10 mouse cellular contexts compared by ENCODE assay signal in the genomic region with DNA sequence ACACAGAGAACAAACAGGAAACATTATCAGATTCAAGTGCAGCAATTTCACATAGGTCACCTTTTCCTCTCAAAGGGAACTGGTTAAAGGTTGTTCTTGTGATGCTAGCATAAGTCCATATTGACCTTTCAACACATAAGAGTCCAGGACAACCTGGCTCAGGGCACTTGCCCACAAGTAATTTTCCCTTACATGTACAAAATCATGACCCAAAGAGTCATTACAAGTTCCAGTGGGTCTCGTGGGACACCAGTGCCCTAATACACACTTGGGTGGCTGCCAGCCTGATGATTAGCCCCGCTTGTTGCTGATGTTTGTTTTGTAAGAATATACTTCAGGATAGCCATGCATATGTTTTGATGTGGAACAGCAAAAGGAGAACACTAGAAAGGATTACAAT.
DNase-seq lines count a peak whose midpoint lies in the region; ATAC-seq and TF ChIP-seq lines count a peak whose summit lies in the region.
"Had no signal": no experiment of that assay in that cellular context is flagged by ENCODE, and none has a peak within 500 bp of the region (broad histone marks: within the 10 kb centered on the region; RNA-seq: fewer than 3 reads in every experiment).

No protein-coding gene starts in this region.

- no peak overlapping the region for H3K9ac ChIP-seq in intestine, postnatal 0 days (ENCODE audit: low read depth, low read length)
- H3K9ac ChIP-seq in intestine, embryonic 15.5 days, result no peak overlapping the region
- no peak overlapping the region for H3K9ac ChIP-seq in kidney, postnatal 0 days (ENCODE audit: low read depth, low read length)
- H3K9ac ChIP-seq in hindbrain, embryonic 12.5 days, result no peak overlapping the region
- H3K9ac ChIP-seq: embryonic facial prominence, embryonic 15.5 days; limb, embryonic 15.5 days had no signal

- TF ChIP-seq CTCF in intestine, postnatal 0 days (IDR thresholded peaks at IDR 0.05; ENCODE audit: low read depth), result no peak
- no peak for TF ChIP-seq CTCF in kidney, postnatal 0 days (IDR thresholded peaks at IDR 0.05; ENCODE audit: low read depth)

- H3K27ac ChIP-seq in intestine, postnatal 0 days (ENCODE audit: low read depth, low read length), result no peak overlapping the region
- no peak overlapping the region for H3K27ac ChIP-seq in intestine, embryonic 15.5 days
- H3K27ac ChIP-seq in kidney, postnatal 0 days, result no peak overlapping the region; the same call in 1 of the 2 replicates
- no peak overlapping the region for H3K27ac ChIP-seq in hindbrain, embryonic 12.5 days
- H3K27ac ChIP-seq: embryonic facial prominence, embryonic 15.5 days; limb, embryonic 15.5 days had no signal

- WGBS in intestine, postnatal 0 days, result 31% methylated on average over 2 of the region's 2 CpGs
- WGBS in intestine, embryonic 15.5 days, result 57% methylated on average over 2 of the region's 2 CpGs
- WGBS in kidney, postnatal 0 days, result 20% methylated on average over 2 of the region's 2 CpGs
- 66% methylated on average over 2 of the region's 2 CpGs for WGBS in hindbrain, embryonic 12.5 days

- H3K36me3 ChIP-seq in intestine, postnatal 0 days (ENCODE audit: control insufficient read depth, insufficient read depth), result no peaks in the 10 kb centered on the region
- H3K36me3 ChIP-seq in intestine, embryonic 15.5 days, result no peaks in the 10 kb centered on the region
- H3K36me3 ChIP-seq in kidney, postnatal 0 days (ENCODE audit: insufficient read depth, low read length), result no peaks in the 10 kb centered on the region
- H3K36me3 ChIP-seq in hindbrain, embryonic 12.5 days, result no peaks in the 10 kb centered on the region
- H3K36me3 ChIP-seq: embryonic facial prominence, embryonic 15.5 days; limb, embryonic 15.5 days had no signal

- no peaks in the 10 kb centered on the region for H3K27me3 ChIP-seq in intestine, postnatal 0 days (replicated peaks; ENCODE audit: control insufficient read depth, insufficient read depth, low read length)
- no peaks in the 10 kb centered on the region for H3K27me3 ChIP-seq in intestine, embryonic 15.5 days (replicated peaks)
- H3K27me3 ChIP-seq in kidney, postnatal 0 days (ENCODE audit: insufficient read depth, low read length), result no peaks in the 10 kb centered on the region
- H3K27me3 ChIP-seq in hindbrain, embryonic 12.5 days, result no peaks in the 10 kb centered on the region
- H3K27me3 ChIP-seq: embryonic facial prominence, embryonic 15.5 days had no signal

- H3K9me3 ChIP-seq in intestine, postnatal 0 days (ENCODE audit: control insufficient read depth), result no peaks in the 10 kb centered on the region
- no peaks in the 10 kb centered on the region for H3K9me3 ChIP-seq in intestine, embryonic 15.5 days
- no peaks in the 10 kb centered on the region for H3K9me3 ChIP-seq in kidney, postnatal 0 days (replicated peaks; ENCODE audit: low read length)
- no peaks in the 10 kb centered on the region for H3K9me3 ChIP-seq in hindbrain, embryonic 12.5 days (replicated peaks)
- H3K9me3 ChIP-seq: embryonic facial prominence, embryonic 15.5 days; limb, embryonic 15.5 days had no signal

- no peak overlapping the region for H3K4me2 ChIP-seq in intestine, postnatal 0 days (replicated peaks; ENCODE audit: low read depth)
- no peak overlapping the region for H3K4me2 ChIP-seq in intestine, embryonic 15.5 days (replicated peaks)
- H3K4me2 ChIP-seq in kidney, postnatal 0 days (ENCODE audit: low read length), result no peak overlapping the region
- no peak overlapping the region for H3K4me2 ChIP-seq in hindbrain, embryonic 12.5 days (replicated peaks)
- H3K4me2 ChIP-seq: embryonic facial prominence, embryonic 15.5 days; limb, embryonic 15.5 days had no signal

- no peaks in the 10 kb centered on the region; the same call in 1 of the 2 replicates for H3K4me1 ChIP-seq in intestine, postnatal 0 days (replicated peaks; ENCODE audit: control insufficient read depth, insufficient read depth, low read length)
- 0 out of 2 replicates have a peak, but pooled peaks cover 2% of the 10 kb centered on the region for H3K4me1 ChIP-seq in intestine, embryonic 15.5 days (replicated peaks)
- H3K4me1 ChIP-seq in kidney, postnatal 0 days (replicated peaks; ENCODE audit: insufficient read depth, low read length), result peaks cover 9% of the 10 kb centered on the region
- H3K4me1 ChIP-seq in hindbrain, embryonic 12.5 days, result peaks cover 21% of the 10 kb centered on the region

- peak; percentile 47; the same call in 1 of the 2 replicates for ATAC-seq in intestine, postnatal 0 days
- no peak for ATAC-seq in intestine, embryonic 15.5 days
- peak; percentile 43 for ATAC-seq in kidney, postnatal 0 days (replicated peaks; ENCODE audit: low FRiP score, low read depth)
- no peak for ATAC-seq in hindbrain, embryonic 12.5 days (ENCODE audit: low FRiP score)

- H3K4me3 ChIP-seq in intestine, postnatal 0 days (ENCODE audit: low read depth, low read length), result no peak overlapping the region
- H3K4me3 ChIP-seq in intestine, embryonic 15.5 days (replicated peaks), result no peak overlapping the region
- no peak overlapping the region for H3K4me3 ChIP-seq in kidney, postnatal 0 days (replicated peaks; ENCODE audit: low read depth, low read length)
- H3K4me3 ChIP-seq in hindbrain, embryonic 12.5 days, result no peak overlapping the region
- H3K4me3 ChIP-seq: embryonic facial prominence, embryonic 15.5 days; limb, embryonic 15.5 days had no signal

- DNase-seq in MN1 (ENCODE audit: low spot score), result peak; percentile 46
- peak; percentile 26 for DNase-seq in adrenal gland, postnatal 25 days
- no peak for DNase-seq in kidney, postnatal 0 days (ENCODE audit: low spot score)
- DNase-seq in right cerebral cortex, adult 2 months (ENCODE audit: low spot score in 2 of 2), result no peak
- DNase-seq: layer of hippocampus, postnatal 36 days had no signal

Comparison
In these comparisons a context has a peak if more than half of its experiments do, and no peak if none do; other contexts are left out.
1. ATAC-seq: peak in intestine, postnatal 0 days (single experiment) and kidney, postnatal 0 days (single experiment); none in intestine, embryonic 15.5 days (single experiment) and hindbrain, embryonic 12.5 days (single experiment).
2. DNase-seq: peak in MN1 (single experiment) and adrenal gland, postnatal 25 days (single experiment); none in kidney, postnatal 0 days (single experiment) and right cerebral cortex, adult 2 months (0 of 2).